Mouse (Mus musculus) CH12.LX (cell line): ENCODE results near the gene Them7. TPM values are rescaled to one million over a fixed set of nuclear protein-coding genes. Genes with fewer than 3 reads are reported as not detected.

ENCODE experiments used
- DNase-seq: peaks from one replicate; pipeline ENCODE4 v3.0.0-alpha.2; 2013; ENCODE audit errors: extremely low read depth
- H3K27ac ChIP-seq: 2 replicates; pipeline ENCODE4 v1.5.1; 2012; ENCODE audit warnings: low read depth, mild to moderate bottlenecking, control low read depth, moderate library complexity; ENCODE audit not compliant: insufficient read depth
- H3K27me3 ChIP-seq: replicated peaks from 2 replicates; pipeline ENCODE3; 2012; ENCODE audit warnings: inconsistent platforms
- H3K36me3 ChIP-seq, 2 experiments: replicated peaks in 1 of 2; 2 replicates each; pipeline versions ENCODE3 to v1.6.1; 2012; ENCODE audit warnings: inconsistent platforms in 1 of 2, low read length in 1 of 2, mild to moderate bottlenecking in 1 of 2, mixed read lengths in 1 of 2, moderate library complexity in 1 of 2; ENCODE audit not compliant: control insufficient read depth in 1 of 2, insufficient read depth in 1 of 2
- H3K4me1 ChIP-seq, 2 experiments: 2 replicates each; pipeline ENCODE4 v1.6.1; 2012; ENCODE audit warnings: inconsistent platforms in 1 of 2, moderate library complexity in 1 of 2; ENCODE audit not compliant: insufficient read depth in 2 of 2, control insufficient read depth in 1 of 2
- H3K4me2 ChIP-seq: 2 replicates; pipeline ENCODE4 v1.6.1; 2012; ENCODE audit warnings: low read depth, mild to moderate bottlenecking, control low read depth; ENCODE audit not compliant: poor library complexity, insufficient read depth, severe bottlenecking
- H3K4me3 ChIP-seq, 3 experiments: fragments of 150-350 bp in 1 of 3; sonication (generic) in 1 of 3; replicated peaks in 1 of 3; 2 replicates each; pipeline versions ENCODE3 to v1.5.1; 2011 to 2012; ENCODE audit warnings: low read depth in 2 of 3, low read length in 2 of 3, mild to moderate bottlenecking in 2 of 3, moderate library complexity in 2 of 3, control low read depth in 1 of 3, improper control_type of control experiment in 1 of 3, inconsistent platforms in 1 of 3, mixed read lengths in 1 of 3; ENCODE audit not compliant: poor library complexity in 1 of 3
- H3K79me2 ChIP-seq: replicated peaks from 2 replicates; pipeline ENCODE4 v1.6.1; 2012; ENCODE audit warnings: mild to moderate bottlenecking, moderate library complexity; ENCODE audit not compliant: control insufficient read depth, poor library complexity, insufficient read depth, severe bottlenecking; ENCODE audit errors: extremely low read depth
- H3K9ac ChIP-seq: 2 replicates; pipeline ENCODE4 v1.6.1; 2012; ENCODE audit warnings: low read depth, mild to moderate bottlenecking, control low read depth, moderate library complexity; ENCODE audit not compliant: insufficient read depth
- H3K9me3 ChIP-seq: replicated peaks from 2 replicates; pipeline ENCODE3; 2012; ENCODE audit warnings: low read length, inconsistent platforms, mixed read lengths
- CHD1 ChIP-seq: IDR thresholded peaks from 2 replicates; pipeline ENCODE4 v1.6.1; 2012; ENCODE audit warnings: low read depth, low read length, improper control_type of control experiment, inconsistent platforms
- E2F4 ChIP-seq: IDR thresholded peaks from 2 replicates; pipeline ENCODE4 v1.6.1; 2011; ENCODE audit warnings: low read depth, low read length, improper control_type of control experiment; ENCODE audit not compliant: insufficient replicate concordance
- EP300 ChIP-seq: IDR thresholded peaks from 2 replicates; pipeline ENCODE4 v1.6.1; 2011; ENCODE audit warnings: low read length, improper control_type of control experiment
- KAT2A ChIP-seq: IDR thresholded peaks from 2 replicates; pipeline ENCODE4 v1.6.1; 2012; ENCODE audit warnings: low read length, improper control_type of control experiment, inconsistent platforms; ENCODE audit not compliant: insufficient replicate concordance
- NELFE ChIP-seq: IDR thresholded peaks from 2 replicates; pipeline ENCODE4 v1.6.1; 2011; ENCODE audit warnings: low read depth, low read length, improper control_type of control experiment
- RAD21 ChIP-seq: IDR thresholded peaks from 2 replicates; pipeline ENCODE4 v1.6.1; 2011; ENCODE audit warnings: low read depth, mild to moderate bottlenecking, low read length, improper control_type of control experiment, moderate library complexity
- SMC3 ChIP-seq: IDR thresholded peaks from 2 replicates; pipeline ENCODE4 v1.6.1; 2011; ENCODE audit warnings: low read depth, low read length, improper control_type of control experiment
- TBP ChIP-seq: conservative IDR thresholded peaks from 2 replicates; pipeline ENCODE4 v1.6.1; 2011; ENCODE audit warnings: low read depth, low read length, improper control_type of control experiment
- USF2 ChIP-seq: conservative IDR thresholded peaks from 2 replicates; pipeline ENCODE4 v1.6.1; 2011; ENCODE audit warnings: low read depth, low read length, improper control_type of control experiment
- ZKSCAN1 ChIP-seq: IDR thresholded peaks from 2 replicates; pipeline ENCODE4 v1.6.1; 2012; ENCODE audit warnings: low read depth, inconsistent platforms, low read length, improper control_type of control experiment, borderline replicate concordance
- ZMIZ1 ChIP-seq: IDR thresholded peaks from 2 replicates; pipeline ENCODE4 v1.6.1; 2012; ENCODE audit warnings: low read depth, mild to moderate bottlenecking, inconsistent platforms, low read length, improper control_type of control experiment
- dilution Hi-C: fragments of 300-500 bp; cut with MboI; formaldehyde crosslinking; loops from 2 replicates; pipeline ENCODE4 v1.14.3; 2020; ENCODE audit warnings: low sequenced_read_pairs; ENCODE audit not compliant: extremely low pct_unique_long_range_greater_than_20kb, extremely low pct_ligation_motif_present
- in situ Hi-C: fragments of 300-500 bp; cut with MboI; formaldehyde crosslinking; loops from 3 replicates; pipeline ENCODE4 v1.14.3; 2019; ENCODE audit warnings: low sequenced_read_pairs, low pct_ligation_motif_present, low pct_unique_long_range_greater_than_20kb, mixed read lengths
- polyA plus RNA-seq: library from polyadenylated mRNA; unstranded; fragments of >175 nt; gene quantifications from 2 replicates; pipeline ENCODE4 v1.2.1, GENCODE M21; 2012; ENCODE audit warnings: low read depth; ENCODE audit not compliant: insufficient read length
- total RNA-seq, 2 experiments: library from RNA; depleted of rRNA; stranded (reverse); fragments of 300-350 nt in 1 of 2; fragments of >200 nt in 1 of 2; gene quantifications; 2 replicates each; pipeline ENCODE4 v1.2.3; 2012 to 2014

Them7 gene
- total and polyA plus RNA-seq, 3 experiments, result not detected

DNA sequence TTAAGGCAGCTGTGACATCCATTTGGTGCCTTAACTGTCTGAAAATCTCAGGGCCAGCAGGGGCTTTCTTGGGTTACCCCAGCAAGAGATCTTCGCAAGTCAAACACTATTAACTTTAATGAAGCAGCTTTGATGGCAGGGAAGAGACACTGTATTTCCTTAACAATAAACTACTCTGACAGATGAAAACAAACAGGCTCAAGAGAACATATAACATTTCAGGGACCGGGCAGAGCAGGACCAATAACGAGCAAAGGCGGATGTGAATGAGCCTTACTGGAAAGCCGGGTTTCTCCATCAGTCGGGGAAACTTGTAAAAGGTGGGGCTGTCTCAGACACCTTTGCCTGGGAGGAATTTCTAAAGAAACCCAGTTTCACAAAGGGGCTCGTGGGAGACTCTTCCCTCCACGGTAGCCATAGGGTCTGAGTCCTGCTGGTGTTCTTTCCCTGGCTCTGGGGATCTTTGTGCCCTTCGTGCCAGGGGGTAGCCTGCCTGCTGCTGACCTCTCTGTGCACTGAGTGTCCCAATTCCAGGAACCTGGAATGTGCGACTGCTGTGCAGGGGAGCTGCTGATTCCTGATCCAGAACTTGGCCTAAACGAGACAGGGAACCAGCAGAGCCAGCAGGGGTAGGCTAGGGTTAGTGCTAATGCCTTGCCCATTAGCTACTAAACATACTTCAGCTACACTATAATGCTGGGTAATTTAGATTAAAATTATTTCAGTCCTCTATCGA, 11.4 kb downstream of the Them7 start:
- H3K79me2 ChIP-seq, result no peaks in the 10 kb centered on the region

DNA sequence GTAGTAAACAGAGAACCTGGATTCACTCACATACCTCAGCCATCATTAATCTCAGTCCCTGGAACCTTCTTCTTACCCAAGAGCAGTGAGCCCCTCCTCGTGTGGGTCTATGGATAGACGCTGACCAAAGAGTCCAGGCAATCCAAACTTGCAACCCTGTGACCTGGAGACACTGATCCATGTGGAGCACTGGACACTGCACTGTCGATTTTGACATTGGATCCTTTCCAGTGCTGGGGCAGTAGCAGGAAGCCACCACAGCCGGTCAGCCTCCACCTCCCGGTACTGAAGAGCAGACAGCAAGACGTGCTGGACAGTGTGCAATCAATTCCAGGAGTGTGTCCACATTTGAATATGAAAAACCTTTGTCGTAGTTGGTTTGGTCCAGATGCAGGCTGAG, 13.3 kb downstream of the Them7 start:
- H3K9ac ChIP-seq, result no peak overlapping the region
- no peak for DNase-seq
- peaks cover 0 to 11% of the 10 kb centered on the region in 2 experiments; a peak in 2 of 4 replicates for H3K4me1 ChIP-seq
- no peaks in the 10 kb centered on the region for H3K9me3 ChIP-seq
- no peak overlapping the region for H3K27ac ChIP-seq
- no peaks in the 10 kb centered on the region for H3K27me3 ChIP-seq
- H3K4me2 ChIP-seq, result no peak overlapping the region
- no peak for TF ChIP-seq EP300
- TF ChIP-seq NELFE, result no peak
- TF ChIP-seq USF2, result no peak
- no peak for TF ChIP-seq CHD1
- TF ChIP-seq, all 38 proteins: peak for 0
- in situ Hi-C loops, result no loop called here
- dilution Hi-C loops, result no loop called here
- Histone ChIP-seq H3K36me3 (no peaks in the 10 kb centered on the region), H3K4me3 (no peak overlapping the region), H3K79me2 (no peaks in the 10 kb centered on the region)

More for the DNA sequence above, 11.4 kb downstream of the Them7 start:
- no peaks in the 10 kb centered on the region for H3K36me3 ChIP-seq
- H3K27me3 ChIP-seq, result no peaks in the 10 kb centered on the region
- H3K27ac ChIP-seq, result no peak overlapping the region
- H3K4me2 ChIP-seq, result no peak overlapping the region
- dilution Hi-C loops, result no loop called here
- in situ Hi-C loops, result no loop called here
- no peak for DNase-seq
- peaks cover 0 to 8% of the 10 kb centered on the region in 2 experiments; a peak in 2 of 4 replicates for H3K4me1 ChIP-seq
- TF ChIP-seq SMC3 (no peak), RAD21 (no peak), KAT2A (no peak), ZKSCAN1 (no peak)
- TF ChIP-seq, all 38 proteins: peak for 0
- H3K4me3 ChIP-seq, result no peak overlapping the region
- no peaks in the 10 kb centered on the region for H3K9me3 ChIP-seq
- no peak overlapping the region for H3K9ac ChIP-seq

DNA sequence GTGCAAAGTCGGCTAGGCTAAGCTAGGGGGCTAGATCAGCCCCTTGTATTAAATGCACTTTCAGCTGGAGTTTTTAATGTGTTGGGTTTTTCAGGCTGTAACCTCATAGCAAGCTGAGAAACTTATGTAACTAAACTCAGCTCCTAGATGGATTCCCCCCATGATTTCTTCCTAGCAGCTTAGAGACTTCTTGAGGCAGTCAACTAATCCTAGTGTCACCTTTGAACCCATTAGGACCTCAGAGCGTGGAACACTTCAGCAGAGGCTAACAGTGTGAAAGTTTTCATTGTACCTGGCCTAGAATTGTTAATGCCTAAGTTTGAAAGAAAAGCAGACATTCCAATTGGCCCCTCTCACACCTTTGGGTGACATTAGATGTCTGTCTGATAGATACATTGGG, 13.7 kb downstream of the Them7 start:
- Histone ChIP-seq H3K79me2 (no peaks in the 10 kb centered on the region), H3K9ac (no peak overlapping the region), H3K36me3 (no peaks in the 10 kb centered on the region), H3K4me3 (no peak overlapping the region), H3K9me3 (no peaks in the 10 kb centered on the region), H3K4me1 (peaks cover 0 to 11% of the 10 kb centered on the region in 2 experiments; a peak in 2 of 4 replicates), H3K27ac (no peak overlapping the region), H3K27me3 (no peaks in the 10 kb centered on the region), H3K4me2 (no peak overlapping the region)
- in situ Hi-C loops (no loop called here), dilution Hi-C loops (no loop called here)
- no peak for DNase-seq
- TF ChIP-seq ZMIZ1 (no peak), TBP (no peak), E2F4 (no peak)
